Mouse (Mus musculus) forebrain, embryonic 16.5 days (tissue): Measurements from ENCODE around the gene Aprt. TPM values are rescaled to one million over a fixed set of nuclear protein-coding genes. Genes with fewer than 3 reads are reported as not detected.
A peak's percentile ranks its signal among the peaks of the same experiment; 100 is the strongest.

Experiments
- ATAC-seq: fragments of 200-750 bp; cut with Nextera tagmentation; 2 replicates; pipeline ENCODE4 v1.8.0; 2017; ENCODE audit warnings: mild to moderate bottlenecking, moderate library complexity
- H3K27ac ChIP-seq: fragments of 300-500 bp; sonication (generic); 2 replicates; pipeline ENCODE4 v1.5.1; 2014; ENCODE audit warnings: low read length, control low read depth
- H3K27me3 ChIP-seq: fragments of 300-500 bp; sonication (generic); replicated peaks from 2 replicates; pipeline ENCODE4 v1.6.1; 2014; ENCODE audit warnings: low read length; ENCODE audit not compliant: control insufficient read depth, insufficient read depth
- H3K36me3 ChIP-seq: fragments of 300-500 bp; sonication (generic); 2 replicates; pipeline ENCODE4 v1.6.1; 2014; ENCODE audit not compliant: control insufficient read depth, insufficient read depth
- H3K4me1 ChIP-seq: fragments of 300-500 bp; sonication (generic); replicated peaks from 2 replicates; pipeline ENCODE4 v1.6.1; 2014; ENCODE audit warnings: low read length; ENCODE audit not compliant: control insufficient read depth, insufficient read depth
- H3K4me2 ChIP-seq: fragments of 300-500 bp; sonication (generic); 2 replicates; pipeline ENCODE4 v1.6.1; 2014; ENCODE audit warnings: mild to moderate bottlenecking, low read length, control low read depth
- H3K4me3 ChIP-seq: fragments of 300-500 bp; sonication (generic); replicated peaks from 2 replicates; pipeline ENCODE4 v1.5.1; 2014; ENCODE audit warnings: mild to moderate bottlenecking, low read length, control low read depth
- H3K9ac ChIP-seq: fragments of 300-500 bp; sonication (generic); replicated peaks from 2 replicates; pipeline ENCODE4 v1.6.1; 2014; ENCODE audit warnings: low read depth, low read length, control low read depth
- H3K9me3 ChIP-seq: fragments of 300-500 bp; sonication (generic); 2 replicates; pipeline ENCODE4 v1.6.1; 2016; ENCODE audit warnings: low read length; ENCODE audit not compliant: control insufficient read depth
- WGBS: fragments of 180-500 bp; shearing (Covaris S2); extraction: QIAGEN DNeasy Blood & Tissue Kit; methylation state at CpG from one replicate; pipeline ENCODE4 v1.1.7; 2014; 5-methylcytosine and 5-hydroxymethylcytosine counted together
- polyA plus RNA-seq: library from polyadenylated mRNA; unstranded; fragments of >200 nt; fragmentation: Nextera tagmentation; extraction: Ambion mirVana; gene quantifications from 2 replicates; pipeline ENCODE4 v1.2.1, GENCODE M21; 2015

The Aprt gene
- polyA plus RNA-seq, 1 experiment from 2014 or later = 204 TPM

- ATAC-seq = peak; percentile 36; the same call in 1 of the 2 replicates
- Histone ChIP-seq H3K36me3 (no peaks in the 10 kb centered on the region), H3K9ac (no peak overlapping the region), H3K4me1 (no peaks in the 10 kb centered on the region), H3K4me2 (no peak overlapping the region), H3K4me3 (no peak overlapping the region), H3K27me3 (no peaks in the 10 kb centered on the region), H3K27ac (peak overlapping the region; percentile 6), H3K9me3 (no peaks in the 10 kb centered on the region)
- WGBS = 75% methylated on average over 19 of the region's 19 CpGs
Observed at GRCm38 (mm10) chr8:122593783-122594507, 17.2 kb upstream of the Aprt start.

GRCm38 (mm10) chr8:122593240-122593639 is 16.5 kb upstream of the Aprt start:
- ATAC-seq = no peak
- H3K9me3 ChIP-seq = no peaks in the 10 kb centered on the region
- H3K27me3 ChIP-seq = no peaks in the 10 kb centered on the region
- H3K4me3 ChIP-seq = no peak overlapping the region
- WGBS = 78% methylated on average over 12 of the region's 12 CpGs
- no peak overlapping the region for H3K9ac ChIP-seq
- H3K27ac ChIP-seq = no peak overlapping the region
- no peak overlapping the region for H3K4me2 ChIP-seq
- H3K4me1 ChIP-seq = no peaks in the 10 kb centered on the region
- no peaks in the 10 kb centered on the region for H3K36me3 ChIP-seq

- H3K4me3 ChIP-seq = no peak overlapping the region
- 81% methylated on average over 10 of the region's 10 CpGs for WGBS
- peaks cover 7% of the 10 kb centered on the region for H3K4me1 ChIP-seq
- no peaks in the 10 kb centered on the region for H3K9me3 ChIP-seq
- H3K27me3 ChIP-seq = no peaks in the 10 kb centered on the region
- H3K36me3 ChIP-seq = no peaks in the 10 kb centered on the region
- H3K9ac ChIP-seq = no peak overlapping the region
- no peak overlapping the region for H3K4me2 ChIP-seq
- no peak for ATAC-seq
- no peak overlapping the region for H3K27ac ChIP-seq
Observed at GRCm38 (mm10) chr8:122586749-122587148, 10.0 kb upstream of the Aprt start.

- 25% methylated on average over 7 of the region's 7 CpGs for WGBS
- Histone ChIP-seq H3K27me3 (no peaks in the 10 kb centered on the region), H3K9me3 (no peaks in the 10 kb centered on the region), H3K4me2 (no peak overlapping the region), H3K9ac (no peak overlapping the region), H3K27ac (no peak overlapping the region), H3K4me1 (peaks cover 7% of the 10 kb centered on the region), H3K36me3 (no peaks in the 10 kb centered on the region), H3K4me3 (no peak overlapping the region)
- ATAC-seq = peak; percentile 57; the same call in 1 of the 2 replicates
Observed at GRCm38 (mm10) chr8:122586171-122586570, 9.5 kb upstream of the Aprt start.

GRCm38 (mm10) chr8:122585411-122585891 is 8.7 kb upstream of the Aprt start:
- H3K9ac ChIP-seq = no peak overlapping the region
- H3K27ac ChIP-seq = no peak overlapping the region
- no peak overlapping the region for H3K4me3 ChIP-seq
- H3K27me3 ChIP-seq = no peaks in the 10 kb centered on the region
- 81% methylated on average over 14 of the region's 14 CpGs for WGBS
- H3K4me1 ChIP-seq = peaks cover 7% of the 10 kb centered on the region
- H3K36me3 ChIP-seq = no peaks in the 10 kb centered on the region
- H3K4me2 ChIP-seq = no peak overlapping the region
- no peak for ATAC-seq
- no peaks in the 10 kb centered on the region for H3K9me3 ChIP-seq

- no peak for ATAC-seq
- 83% methylated on average over 9 of the region's 9 CpGs for WGBS
- Histone ChIP-seq H3K9ac (no peak overlapping the region), H3K36me3 (no peaks in the 10 kb centered on the region), H3K9me3 (no peaks in the 10 kb centered on the region), H3K4me1 (peaks cover 7% of the 10 kb centered on the region), H3K4me2 (no peak overlapping the region), H3K27me3 (no peaks in the 10 kb centered on the region), H3K27ac (no peak overlapping the region), H3K4me3 (no peak overlapping the region)
Observed at GRCm38 (mm10) chr8:122584981-122585380, 8.3 kb upstream of the Aprt start.

- no peak overlapping the region for H3K4me3 ChIP-seq
- H3K27me3 ChIP-seq = no peaks in the 10 kb centered on the region
- peaks cover 11% of the 10 kb centered on the region for H3K4me1 ChIP-seq
- H3K27ac ChIP-seq = no peak overlapping the region
- no peaks in the 10 kb centered on the region for H3K36me3 ChIP-seq
- H3K4me2 ChIP-seq = no peak overlapping the region
- H3K9me3 ChIP-seq = no peaks in the 10 kb centered on the region
- no peak for ATAC-seq
- H3K9ac ChIP-seq = no peak overlapping the region
- WGBS = 81% methylated on average over 15 of the region's 15 CpGs
Observed at GRCm38 (mm10) chr8:122580926-122581325, 4.2 kb upstream of the Aprt start.

GRCm38 (mm10) chr8:122579196-122579595 is 2.5 kb upstream of the Aprt start:
- Histone ChIP-seq H3K36me3 (no peaks in the 10 kb centered on the region), H3K27ac (no peak overlapping the region), H3K4me3 (no peak overlapping the region), H3K4me1 (peaks cover 17% of the 10 kb centered on the region), H3K9me3 (no peaks in the 10 kb centered on the region), H3K4me2 (no peak overlapping the region), H3K27me3 (no peaks in the 10 kb centered on the region), H3K9ac (no peak overlapping the region)
- no peak for ATAC-seq
- WGBS = 19% methylated on average over 7 of the region's 7 CpGs

- no peaks in the 10 kb centered on the region for H3K27me3 ChIP-seq
- 39% methylated on average over 10 of the region's 10 CpGs for WGBS
- peak; percentile 34 for ATAC-seq
Observed at GRCm38 (mm10) chr8:122577116-122577515, 407 bp upstream of the Aprt start.

More at GRCm38 (mm10) chr8:122577116-122577515, 407 bp upstream of the Aprt start:
- Histone ChIP-seq H3K36me3 (no peaks in the 10 kb centered on the region), H3K27ac (no peak overlapping the region), H3K9me3 (no peaks in the 10 kb centered on the region), H3K4me1 (peaks cover 19% of the 10 kb centered on the region), H3K4me2 (peak overlapping the region; percentile 69), H3K4me3 (peak overlapping the region; percentile 71), H3K9ac (peak overlapping the region; percentile 74)
